Mouse (Mus musculus): ENCODE results near the gene Slc35f3. TPM values are rescaled to one million over a fixed set of nuclear protein-coding genes. Genes with fewer than 3 reads are reported as not detected.

Slc35f3 gene
- polyA plus RNA-seq, 1 experiment = 0.08 TPM

- no peak overlapping the region for H3K4me3 ChIP-seq (ENCODE audit: control insufficient read depth, insufficient read depth, low read length)
- H3K36me3 ChIP-seq (ENCODE audit: control insufficient read depth, insufficient read depth, low read length) = no peaks in the 10 kb centered on the region
- TF ChIP-seq POLR2A (IDR thresholded peaks at IDR 0.05; ENCODE audit: control insufficient read depth, extremely low read depth, insufficient read depth, low read length, poor library complexity) (no peak), CTCF (IDR thresholded peaks at IDR 0.05; ENCODE audit: borderline replicate concordance, control insufficient read depth, extremely low read depth, insufficient read depth, low read length, poor library complexity) (no peak)
- 82% methylated on average over 4 of the region's 4 CpGs for WGBS
- H3K27ac ChIP-seq (ENCODE audit: control insufficient read depth, insufficient read depth, low read length) = no peak overlapping the region
- no peaks in the 10 kb centered on the region for H3K4me1 ChIP-seq (replicated peaks; ENCODE audit: control insufficient read depth, insufficient read depth, low read length)
- H3K27me3 ChIP-seq (ENCODE audit: control insufficient read depth, insufficient read depth, low read length) = no peaks in the 10 kb centered on the region
- no peak for DNase-seq
These were observed 106.7 kb downstream of the Slc35f3 start for GRCm38 (mm10) chr8:126405030-126405429.

GRCm38 (mm10) chr8:126420834-126421233 lies 122.5 kb downstream of the Slc35f3 start:
- Histone ChIP-seq H3K4me3 (ENCODE audit: control insufficient read depth, insufficient read depth, low read length) (no peak overlapping the region), H3K36me3 (ENCODE audit: control insufficient read depth, insufficient read depth, low read length) (peaks cover 2% of the 10 kb centered on the region), H3K27me3 (ENCODE audit: control insufficient read depth, insufficient read depth, low read length) (no peaks in the 10 kb centered on the region), H3K27ac (ENCODE audit: control insufficient read depth, insufficient read depth, low read length) (no peak overlapping the region), H3K4me1 (replicated peaks; ENCODE audit: control insufficient read depth, insufficient read depth, low read length) (peaks cover 6% of the 10 kb centered on the region)
- TF ChIP-seq POLR2A (IDR thresholded peaks at IDR 0.05; ENCODE audit: control insufficient read depth, extremely low read depth, insufficient read depth, low read length, poor library complexity) (no peak), CTCF (IDR thresholded peaks at IDR 0.05; ENCODE audit: borderline replicate concordance, control insufficient read depth, extremely low read depth, insufficient read depth, low read length, poor library complexity) (no peak)
- no peak for DNase-seq
- WGBS = 86% methylated on average over 3 of the region's 3 CpGs

- Histone ChIP-seq H3K4me1 (replicated peaks; ENCODE audit: control insufficient read depth, insufficient read depth, low read length) (peaks cover 6% of the 10 kb centered on the region), H3K4me3 (ENCODE audit: control insufficient read depth, insufficient read depth, low read length) (peak within 1 kb of the TSS; percentile 73), H3K36me3 (ENCODE audit: control insufficient read depth, insufficient read depth, low read length) (peaks cover 16% of the 10 kb centered on the region), H3K27ac (ENCODE audit: control insufficient read depth, insufficient read depth, low read length) (peak within 1 kb of the TSS; percentile 25; the same call in 1 of the 2 replicates), H3K27me3 (ENCODE audit: control insufficient read depth, insufficient read depth, low read length) (no peaks in the 10 kb centered on the region)
- WGBS = under 1% methylated on average over 61 of the region's 61 CpGs
- TF ChIP-seq POLR2A (IDR thresholded peaks at IDR 0.05; ENCODE audit: control insufficient read depth, extremely low read depth, insufficient read depth, low read length, poor library complexity) (peak; percentile 81), CTCF (IDR thresholded peaks at IDR 0.05; ENCODE audit: borderline replicate concordance, control insufficient read depth, extremely low read depth, insufficient read depth, low read length, poor library complexity) (no peak)
- peak; percentile 99 for DNase-seq
These were observed 124.0 kb downstream of the Slc35f3 start, which contains the start of gene Coa6 for GRCm38 (mm10) chr8:126422174-126422919. Gene Coa6, plus strand, starts transcription at chr8:126422515.

GRCm38 (mm10) chr8:126422920-126423300 lies 124.6 kb downstream of the Slc35f3 start:
- WGBS = 8% methylated on average over 9 of the region's 9 CpGs
- no peak overlapping the region for H3K27ac ChIP-seq (ENCODE audit: control insufficient read depth, insufficient read depth, low read length)
- TF ChIP-seq POLR2A (IDR thresholded peaks at IDR 0.05; ENCODE audit: control insufficient read depth, extremely low read depth, insufficient read depth, low read length, poor library complexity) (no peak), CTCF (IDR thresholded peaks at IDR 0.05; ENCODE audit: borderline replicate concordance, control insufficient read depth, extremely low read depth, insufficient read depth, low read length, poor library complexity) (no peak)
- peak overlapping the region; percentile 64 for H3K4me3 ChIP-seq (ENCODE audit: control insufficient read depth, insufficient read depth, low read length)
- peaks cover 22% of the 10 kb centered on the region for H3K36me3 ChIP-seq (ENCODE audit: control insufficient read depth, insufficient read depth, low read length)
- H3K27me3 ChIP-seq (ENCODE audit: control insufficient read depth, insufficient read depth, low read length) = no peaks in the 10 kb centered on the region
- H3K4me1 ChIP-seq (replicated peaks; ENCODE audit: control insufficient read depth, insufficient read depth, low read length) = peaks cover 6% of the 10 kb centered on the region
- no peak for DNase-seq

GRCm38 (mm10) chr8:126424163-126424562 lies 125.8 kb downstream of the Slc35f3 start:
- TF ChIP-seq POLR2A (IDR thresholded peaks at IDR 0.05; ENCODE audit: control insufficient read depth, extremely low read depth, insufficient read depth, low read length, poor library complexity) (no peak), CTCF (IDR thresholded peaks at IDR 0.05; ENCODE audit: borderline replicate concordance, control insufficient read depth, extremely low read depth, insufficient read depth, low read length, poor library complexity) (no peak)
- no peak overlapping the region for H3K4me3 ChIP-seq (ENCODE audit: control insufficient read depth, insufficient read depth, low read length)
- peaks cover 6% of the 10 kb centered on the region for H3K4me1 ChIP-seq (replicated peaks; ENCODE audit: control insufficient read depth, insufficient read depth, low read length)
- no peak for DNase-seq
- WGBS = 96% methylated on average over 4 of the region's 4 CpGs
- peaks cover 31% of the 10 kb centered on the region for H3K36me3 ChIP-seq (ENCODE audit: control insufficient read depth, insufficient read depth, low read length)
- no peaks in the 10 kb centered on the region for H3K27me3 ChIP-seq (ENCODE audit: control insufficient read depth, insufficient read depth, low read length)
- no peak overlapping the region for H3K27ac ChIP-seq (ENCODE audit: control insufficient read depth, insufficient read depth, low read length)

DNA sequence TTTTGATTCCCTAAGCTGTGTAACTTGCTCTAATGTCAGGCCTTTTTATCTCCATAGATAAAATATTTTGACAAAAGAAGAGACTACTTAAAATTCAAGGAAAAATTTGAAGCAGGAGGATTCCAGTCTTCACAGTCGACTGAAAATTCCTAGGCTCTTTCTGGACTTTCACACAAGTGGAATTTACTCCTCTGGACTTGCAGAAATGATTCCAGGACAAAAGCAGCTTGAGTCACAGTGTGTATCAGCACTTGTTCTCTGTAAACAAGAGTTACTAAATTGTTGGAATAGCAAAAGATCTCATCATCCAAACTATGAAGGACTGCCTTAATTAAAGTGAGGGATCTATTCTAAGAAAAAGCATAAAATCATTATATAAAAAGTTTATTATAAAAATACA lies 126.6 kb downstream of the Slc35f3 start:
- Histone ChIP-seq H3K4me1 (replicated peaks; ENCODE audit: control insufficient read depth, insufficient read depth, low read length) (peaks cover 6% of the 10 kb centered on the region), H3K27ac (ENCODE audit: control insufficient read depth, insufficient read depth, low read length) (no peak overlapping the region), H3K27me3 (ENCODE audit: control insufficient read depth, insufficient read depth, low read length) (no peaks in the 10 kb centered on the region), H3K36me3 (ENCODE audit: control insufficient read depth, insufficient read depth, low read length) (peaks cover 31% of the 10 kb centered on the region), H3K4me3 (ENCODE audit: control insufficient read depth, insufficient read depth, low read length) (no peak overlapping the region)
- TF ChIP-seq CTCF (IDR thresholded peaks at IDR 0.05; ENCODE audit: borderline replicate concordance, control insufficient read depth, extremely low read depth, insufficient read depth, low read length, poor library complexity) (no peak), POLR2A (IDR thresholded peaks at IDR 0.05; ENCODE audit: control insufficient read depth, extremely low read depth, insufficient read depth, low read length, poor library complexity) (no peak)
- no peak for DNase-seq
- 87% methylated on average over 1 of the region's 1 CpGs for WGBS
